Comparison of ENCODE assay signal across 1 mouse cellular context in the genomic region with DNA sequence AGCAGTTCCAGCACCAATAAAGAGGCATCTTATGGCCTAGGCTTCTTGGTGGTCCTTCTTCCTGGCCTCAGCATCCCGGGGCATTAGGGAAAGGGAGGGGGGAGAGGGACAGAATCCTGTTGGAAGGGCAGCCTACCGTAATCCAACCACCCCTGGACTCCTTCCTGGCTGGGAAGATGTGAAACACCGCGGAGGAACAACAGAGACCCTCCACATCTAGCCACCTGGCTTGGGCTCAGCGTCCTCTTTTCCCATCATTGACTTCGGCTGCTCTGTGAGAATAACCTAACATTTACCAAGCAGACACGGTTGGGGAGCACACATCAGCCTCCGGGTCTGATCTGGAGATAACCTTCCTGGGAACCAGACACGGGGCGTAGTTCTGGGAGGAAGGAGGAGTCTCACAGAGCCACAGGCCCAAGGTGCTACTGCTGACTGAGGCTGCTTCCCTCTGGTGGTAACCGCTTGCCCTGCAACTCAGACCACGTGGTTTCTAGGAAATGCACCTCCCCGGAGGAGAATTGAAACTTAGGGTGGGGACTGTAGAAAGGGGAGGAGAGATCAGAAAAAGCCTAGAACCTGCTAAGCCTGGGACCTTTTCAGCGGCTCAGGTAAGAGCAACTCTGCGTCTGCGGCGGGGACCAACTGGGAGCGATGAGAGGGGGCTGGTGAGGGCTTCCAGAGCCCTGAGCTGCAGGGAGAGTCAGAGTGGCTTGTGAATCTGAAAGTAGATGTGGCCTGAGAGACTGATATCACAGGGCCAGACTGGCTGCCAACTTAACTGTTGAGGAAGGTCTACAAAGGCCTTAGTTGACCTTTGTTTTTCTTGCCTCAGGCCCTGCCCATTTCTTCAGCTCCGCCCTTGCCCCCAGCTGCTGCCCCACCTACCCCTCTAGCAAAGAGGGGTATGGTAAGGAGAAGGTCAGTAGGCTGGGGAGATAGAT.
TF ChIP-seq lines count a peak whose summit lies in the region.

No protein-coding gene starts in this region.

TF ChIP-seq in MEL, 35 proteins besides CTCF, POLR2A, EP300 and RAD21:
- no peak for TF ChIP-seq ZKSCAN1 (IDR thresholded peaks at IDR 0.05; ENCODE audit: low read depth, low read length)
- TF ChIP-seq BHLHE40 (IDR thresholded peaks at IDR 0.05; ENCODE audit: borderline replicate concordance, low read depth, low read length) = 0 out of 2 replicates have a peak, but pooled peaks have one; percentile 8
- TF ChIP-seq HCFC1 (IDR thresholded peaks at IDR 0.05; ENCODE audit: low read depth, low read length) = peak; percentile 79
- TF ChIP-seq ETS1 (IDR thresholded peaks at IDR 0.05; ENCODE audit: low read depth, low read length) = peak; percentile 58; the same call in 1 of the 2 replicates
- TF ChIP-seq POLR2AphosphoS5 (IDR thresholded peaks at IDR 0.05; ENCODE audit: borderline replicate concordance, low read depth, low read length) = no peak
- peak; percentile 51; the same call in 1 of the 2 replicates for TF ChIP-seq NELFE (IDR thresholded peaks at IDR 0.05; ENCODE audit: low read depth, low read length)
- TF ChIP-seq ZC3H11A (IDR thresholded peaks at IDR 0.05; ENCODE audit: low read depth, low read length) = 0 out of 2 replicates have a peak, but pooled peaks have one; percentile 31
- peak; percentile 100 for TF ChIP-seq MAX (IDR thresholded peaks at IDR 0.05; ENCODE audit: low read length)
- TF ChIP-seq MEF2A (IDR thresholded peaks at IDR 0.05; ENCODE audit: extremely low read depth, insufficient replicate concordance, low read depth, low read length, poor library complexity, severe bottlenecking) = no peak
- peak; percentile 82 for TF ChIP-seq ELF1 (IDR thresholded peaks at IDR 0.05; ENCODE audit: low read depth, low read length)
- no peak for TF ChIP-seq MYB (IDR thresholded peaks at IDR 0.05; ENCODE audit: low read depth, low read length)
- peak; percentile 97 for TF ChIP-seq POLR2AphosphoS2 (IDR thresholded peaks at IDR 0.05; ENCODE audit: low read length)
- TF ChIP-seq SMC3 (IDR thresholded peaks at IDR 0.05; ENCODE audit: low read depth, low read length) = peak; percentile 77
- TF ChIP-seq JUND (IDR thresholded peaks at IDR 0.05; ENCODE audit: low read depth, low read length) = no peak
- no peak for TF ChIP-seq GABPA (IDR thresholded peaks at IDR 0.05; ENCODE audit: low read depth, low read length)
- TF ChIP-seq MAFK (IDR thresholded peaks at IDR 0.05; ENCODE audit: borderline replicate concordance, low read depth, low read length) = no peak
- TF ChIP-seq TBP (IDR thresholded peaks at IDR 0.05; ENCODE audit: low read depth, low read length) = peak; percentile 52; the same call in 1 of the 2 replicates
- TF ChIP-seq NRF1 (IDR thresholded peaks at IDR 0.05; ENCODE audit: insufficient read depth, low read depth, low read length, poor library complexity, severe bottlenecking) = no peak
- TF ChIP-seq SIN3A (IDR thresholded peaks at IDR 0.05; ENCODE audit: low read length) = peak; percentile 96
- no peak for TF ChIP-seq CHD2 (IDR thresholded peaks at IDR 0.05; ENCODE audit: low read length)
- TF ChIP-seq ZNF384 (IDR thresholded peaks at IDR 0.05; ENCODE audit: low read depth, low read length) = 0 out of 2 replicates have a peak, but pooled peaks have one; percentile 22
- peak; percentile 84 for TF ChIP-seq GATA1 (IDR thresholded peaks at IDR 0.05; ENCODE audit: low read depth, low read length)
- no peak for TF ChIP-seq E2F4 (IDR thresholded peaks at IDR 0.05; ENCODE audit: borderline replicate concordance, low read depth, low read length)
- TF ChIP-seq CHD1 (IDR thresholded peaks at IDR 0.05; ENCODE audit: low read depth, low read length) = no peak
- TF ChIP-seq MYC (IDR thresholded peaks at IDR 0.05; ENCODE audit: low read depth, low read length) = peak; percentile 99
- peak; percentile 98 for TF ChIP-seq MXI1 (IDR thresholded peaks at IDR 0.05; ENCODE audit: low read depth, low read length)
- no peak for TF ChIP-seq RCOR1 (IDR thresholded peaks at IDR 0.05; ENCODE audit: low read depth, low read length)
- peak; percentile 67; the same call in 1 of the 2 replicates for TF ChIP-seq MAZ (IDR thresholded peaks at IDR 0.05; ENCODE audit: low read depth, low read length)
- 0 out of 2 replicates have a peak, but pooled peaks have one; percentile 16 for TF ChIP-seq UBTF (IDR thresholded peaks at IDR 0.05; ENCODE audit: borderline replicate concordance, insufficient read depth, low read depth, low read length)
- TF ChIP-seq ZMIZ1 (IDR thresholded peaks at IDR 0.05; ENCODE audit: low read depth, low read length) = peak; percentile 74; the same call in 1 of the 2 replicates
- peak; percentile 48 to 86; a peak in 2 of 4 replicates for TF ChIP-seq USF2 (IDR thresholded peaks at IDR 0.05; ENCODE audit: borderline replicate concordance in 1 of 2, insufficient read depth in 1 of 2, low read depth in 1 of 2, low read length in 2 of 2)
- peak; percentile 15; the same call in 1 of the 2 replicates for TF ChIP-seq KAT2A (conservative IDR thresholded peaks at IDR 0.05; ENCODE audit: low read depth, low read length)
- TF ChIP-seq USF1 (IDR thresholded peaks at IDR 0.05; ENCODE audit: low read depth, low read length) = peak; percentile 97
